ENCODE assay signal across 10 mouse cellular contexts in the genomic region with DNA sequence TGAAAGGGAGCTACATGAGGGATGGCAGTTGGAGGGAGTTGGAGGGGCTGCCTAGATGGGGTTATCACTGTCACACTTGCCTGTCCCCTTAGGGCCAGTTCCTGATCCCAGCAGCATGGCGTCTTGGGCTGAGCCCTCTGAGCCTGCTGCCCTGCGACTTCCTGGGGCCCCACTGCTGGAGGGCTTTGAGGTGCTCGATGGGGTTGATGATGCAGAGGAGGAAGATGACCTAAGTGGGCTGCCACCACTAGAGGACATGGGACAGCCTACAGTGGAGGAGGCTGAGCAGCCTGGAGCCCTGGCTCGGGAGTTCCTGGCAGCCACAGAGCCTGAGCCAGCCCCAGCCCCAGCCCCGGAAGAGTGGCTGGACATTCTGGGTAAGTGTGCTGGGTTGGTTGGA. TPM values are rescaled to one million over a fixed set of nuclear protein-coding genes. Genes with fewer than 3 reads are reported as not detected.
DNase-seq lines count a peak whose midpoint lies in the region; ATAC-seq and TF ChIP-seq lines count a peak whose summit lies in the region.
"Had no signal": no experiment of that assay in that cellular context is flagged by ENCODE, and none has a peak within 500 bp of the region (broad histone marks: within the 10 kb centered on the region; RNA-seq: fewer than 3 reads in every experiment).

No protein-coding gene starts in this region.

- no peaks in the 10 kb centered on the region for H3K9me3 ChIP-seq in embryonic facial prominence, embryonic 10.5 days
- H3K9me3 ChIP-seq in intestine, embryonic 16.5 days (ENCODE audit: control insufficient read depth, low read length): no peaks in the 10 kb centered on the region
- no peaks in the 10 kb centered on the region for H3K9me3 ChIP-seq in neural tube, embryonic 12.5 days

- H3K4me1 ChIP-seq in embryonic facial prominence, embryonic 10.5 days: peaks cover 26% of the 10 kb centered on the region
- H3K4me1 ChIP-seq in intestine, embryonic 16.5 days (ENCODE audit: control insufficient read depth, insufficient read depth, low read length): peaks cover 13% of the 10 kb centered on the region
- H3K4me1 ChIP-seq in neural tube, embryonic 12.5 days: peaks cover 20% of the 10 kb centered on the region

- intact Hi-C loops in left cerebral cortex, adult 2 months (cut with DNase I): no loop called here
- intact Hi-C loops in left cerebral cortex, postnatal 36 days (cut with DNase I): no loop called here

- no peaks in the 10 kb centered on the region for H3K27me3 ChIP-seq in embryonic facial prominence, embryonic 10.5 days (replicated peaks; ENCODE audit: low read depth, poor library complexity, severe bottlenecking)
- no peaks in the 10 kb centered on the region for H3K27me3 ChIP-seq in intestine, embryonic 16.5 days (replicated peaks; ENCODE audit: control insufficient read depth, insufficient read depth, low read length)
- H3K27me3 ChIP-seq in neural tube, embryonic 12.5 days (replicated peaks): no peaks in the 10 kb centered on the region
- H3K27me3 ChIP-seq: Patski had no signal

- no peak overlapping the region for H3K4me3 ChIP-seq in left cerebral cortex, adult 2 months
- H3K4me3 ChIP-seq in embryonic facial prominence, embryonic 10.5 days: 0 out of 2 replicates have a peak overlapping the region, but pooled peaks have one; percentile 25
- no peak overlapping the region for H3K4me3 ChIP-seq in intestine, embryonic 16.5 days (ENCODE audit: low read length)
- H3K4me3 ChIP-seq in neural tube, embryonic 12.5 days: no peak overlapping the region

- peak overlapping the region; percentile 45; the same call in 1 of the 2 replicates for H3K9ac ChIP-seq in intestine, embryonic 16.5 days (ENCODE audit: low read depth, low read length)
- H3K9ac ChIP-seq in neural tube, embryonic 12.5 days: no peak overlapping the region

- TF ChIP-seq CTCF in left cerebral cortex, adult 2 months (IDR thresholded peaks at IDR 0.05): no peak

- H3K4me2 ChIP-seq in intestine, embryonic 16.5 days (ENCODE audit: low read depth, low read length): 0 out of 2 replicates have a peak overlapping the region, but pooled peaks have one; percentile 3
- 0 out of 2 replicates have a peak overlapping the region, but pooled peaks have one; percentile 14 for H3K4me2 ChIP-seq in neural tube, embryonic 12.5 days (replicated peaks)

- peaks cover 52% of the 10 kb centered on the region for H3K36me3 ChIP-seq in embryonic facial prominence, embryonic 10.5 days (replicated peaks)
- peaks cover 20% of the 10 kb centered on the region for H3K36me3 ChIP-seq in intestine, embryonic 16.5 days (ENCODE audit: control insufficient read depth, insufficient read depth, low read length)
- H3K36me3 ChIP-seq in neural tube, embryonic 12.5 days: peaks cover 43% of the 10 kb centered on the region

- H3K27ac ChIP-seq in left cerebral cortex, adult 2 months: 0 out of 2 replicates have a peak overlapping the region, but pooled peaks have one; percentile 15
- no peak overlapping the region for H3K27ac ChIP-seq in embryonic facial prominence, embryonic 10.5 days (replicated peaks)
- H3K27ac ChIP-seq in intestine, embryonic 16.5 days (ENCODE audit: low read length): no peak overlapping the region
- H3K27ac ChIP-seq in neural tube, embryonic 12.5 days: no peak overlapping the region

- ATAC-seq in intestine, embryonic 16.5 days: no peak
- ATAC-seq in neural tube, embryonic 12.5 days (ENCODE audit: low FRiP score, low read depth): no peak
- ATAC-seq: forebrain, embryonic 16.5 days; Patski had no signal

- WGBS in embryonic facial prominence, embryonic 10.5 days: 80% methylated on average over 5 of the region's 5 CpGs
- 79% methylated on average over 5 of the region's 5 CpGs for WGBS in intestine, embryonic 16.5 days
- WGBS in neural tube, embryonic 12.5 days: 85% methylated on average over 5 of the region's 5 CpGs

- DNase-seq in left cerebral cortex, adult 2 months (ENCODE audit: extremely low spot score in 1 of 2, low spot score in 2 of 2): no peak
- DNase-seq in left cerebral cortex, postnatal 36 days (ENCODE audit: low spot score in 2 of 2): no peak
- no peak for DNase-seq in embryonic facial prominence, embryonic 10.5 days (ENCODE audit: low spot score)
- no peak for DNase-seq in kidney, adult 8-10 months
- no peak for DNase-seq in c-Kit-positive CD71-positive TER-119-positive erythroid progenitor cells, embryonic 14.5 days (ENCODE audit: low spot score)
- DNase-seq: cerebellum, postnatal 36 days had no signal

RNA-seq across cellular contexts. Expression of gene Kxd1, which starts 1.5 kb away (rescaled TPM):
- 10 to 100 TPM; 39.8 to 44.4 TPM for total RNA-seq in left cerebral cortex, adult 2 months (2021)
- 10 to 100 TPM; 45.0 to 49.7 TPM for total RNA-seq in left cerebral cortex, postnatal 36 days (2021)
- polyA plus RNA-seq in embryonic facial prominence, embryonic 10.5 days (2016; fragmentation: Nextera tagmentation; extraction: Ambion mirVana): 49.7 and 51.0 TPM in 2 replicates
- 65.3 and 67.3 TPM in 2 replicates for polyA plus RNA-seq in intestine, embryonic 16.5 days (2015; fragmentation: Nextera tagmentation; extraction: Ambion mirVana)
- 45.5 and 50.3 TPM in 2 replicates for polyA plus RNA-seq in neural tube, embryonic 12.5 days (2016; fragmentation: Nextera tagmentation; extraction: Ambion mirVana)

RNA-seq across cellular contexts. Expression of gene Fkbp8, which starts 1.8 kb away (rescaled TPM):
- total RNA-seq in left cerebral cortex, adult 2 months (2021): 100 to 1,000 TPM; 392 to 410 TPM
- 100 to 1,000 TPM; 403 to 432 TPM for total RNA-seq in left cerebral cortex, postnatal 36 days (2021)
- 278 and 285 TPM in 2 replicates for polyA plus RNA-seq in embryonic facial prominence, embryonic 10.5 days (2016; fragmentation: Nextera tagmentation; extraction: Ambion mirVana)
- 320 and 328 TPM in 2 replicates for polyA plus RNA-seq in intestine, embryonic 16.5 days (2015; fragmentation: Nextera tagmentation; extraction: Ambion mirVana)
- polyA plus RNA-seq in neural tube, embryonic 12.5 days (2016; fragmentation: Nextera tagmentation; extraction: Ambion mirVana): 349 and 353 TPM in 2 replicates

RNA-seq across cellular contexts. Expression of gene Ell, which starts 10.0 kb away (rescaled TPM):
- 10 to 100 TPM; 18.6 to 20.8 TPM for total RNA-seq in left cerebral cortex, adult 2 months (2021)
- total RNA-seq in left cerebral cortex, postnatal 36 days (2021): 10 to 100 TPM; 19.1 to 20.7 TPM
- polyA plus RNA-seq in embryonic facial prominence, embryonic 10.5 days (2016; fragmentation: Nextera tagmentation; extraction: Ambion mirVana): 20.8 and 21.1 TPM in 2 replicates
- polyA plus RNA-seq in intestine, embryonic 16.5 days (2015; fragmentation: Nextera tagmentation; extraction: Ambion mirVana): 16.6 and 17.7 TPM in 2 replicates
- 17.8 and 19.5 TPM in 2 replicates for polyA plus RNA-seq in neural tube, embryonic 12.5 days (2016; fragmentation: Nextera tagmentation; extraction: Ambion mirVana)

RNA-seq across cellular contexts. Expression of gene Uba52, which starts 18.7 kb away (rescaled TPM):
- total RNA-seq in left cerebral cortex, adult 2 months (2021): 100 to 1,000 TPM; 788 to 861 TPM
- 100 to 1,000 TPM; 828 to 997 TPM for total RNA-seq in left cerebral cortex, postnatal 36 days (2021)
- 908 and 951 TPM in 2 replicates for polyA plus RNA-seq in embryonic facial prominence, embryonic 10.5 days (2016; fragmentation: Nextera tagmentation; extraction: Ambion mirVana)
- 991 TPM in 2 replicates for polyA plus RNA-seq in intestine, embryonic 16.5 days (2015; fragmentation: Nextera tagmentation; extraction: Ambion mirVana)
- polyA plus RNA-seq in neural tube, embryonic 12.5 days (2016; fragmentation: Nextera tagmentation; extraction: Ambion mirVana): 766 and 781 TPM in 2 replicates

RNA-seq across cellular contexts. Expression of gene Rex1bd, which starts 22.7 kb away (rescaled TPM):
- total RNA-seq in left cerebral cortex, adult 2 months (2021): 100 to 1,000 TPM; 108 to 110 TPM
- 100 to 1,000 TPM; 106 to 108 TPM for total RNA-seq in left cerebral cortex, postnatal 36 days (2021)
- 118 and 138 TPM in 2 replicates for polyA plus RNA-seq in embryonic facial prominence, embryonic 10.5 days (2016; fragmentation: Nextera tagmentation; extraction: Ambion mirVana)
- polyA plus RNA-seq in intestine, embryonic 16.5 days (2015; fragmentation: Nextera tagmentation; extraction: Ambion mirVana): 130 and 137 TPM in 2 replicates
- 123 and 135 TPM in 2 replicates for polyA plus RNA-seq in neural tube, embryonic 12.5 days (2016; fragmentation: Nextera tagmentation; extraction: Ambion mirVana)
